Mouse (Mus musculus): ENCODE results near the gene Dda1.

DNA sequence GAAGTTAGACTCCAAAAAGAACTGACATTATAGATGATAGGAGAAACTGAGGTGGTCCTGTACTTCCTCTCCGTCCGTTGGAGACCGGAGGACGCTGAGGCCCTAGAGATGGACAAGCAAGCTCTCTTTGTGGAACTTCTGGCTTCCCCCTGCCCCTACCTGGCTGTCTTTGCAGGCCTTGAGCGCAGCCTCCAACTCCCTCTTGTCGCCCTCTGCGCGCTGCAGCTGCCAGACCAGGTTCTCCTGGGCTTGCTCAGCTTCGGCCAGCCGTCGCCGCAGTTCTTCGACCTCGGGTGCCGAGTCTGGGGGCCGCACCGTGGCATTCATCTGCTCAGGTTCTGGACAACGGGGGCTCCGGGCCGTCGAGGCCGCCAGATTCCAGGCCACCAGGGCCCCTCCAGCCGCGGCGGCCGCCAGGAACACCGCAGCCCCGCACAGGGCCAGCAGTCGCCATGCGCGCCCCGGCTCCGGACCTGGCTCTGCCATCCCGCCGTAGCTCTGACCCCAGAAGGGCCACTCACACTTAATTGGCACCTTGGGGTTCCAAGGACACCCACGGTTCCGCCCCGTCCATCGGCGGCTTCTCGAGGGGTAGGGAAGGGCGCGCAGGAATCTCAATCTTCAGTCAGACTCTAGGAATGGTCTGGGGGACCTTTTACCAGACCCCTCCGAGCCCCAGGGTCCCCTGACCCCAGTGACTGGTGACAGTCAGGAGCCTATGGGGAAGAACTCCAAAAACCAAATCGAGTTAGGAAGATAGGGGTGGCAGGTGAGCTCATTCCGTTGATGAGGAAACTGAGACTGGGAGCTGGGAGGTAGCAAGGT is 56.4 kb downstream of the Dda1 start, which contains the start of gene Ccdc194:
- no peak for TF ChIP-seq CTCF (conservative IDR thresholded peaks at IDR 0.05; ENCODE audit: low read length)
- no peak for TF ChIP-seq POU5F1 (IDR thresholded peaks at IDR 0.05; ENCODE audit: borderline replicate concordance, low read length)
- TF ChIP-seq NANOG (IDR thresholded peaks at IDR 0.05; ENCODE audit: borderline replicate concordance, low read length): no peak
